Mouse (Mus musculus): ENCODE measurements around the gene Tinf2. TPM values are rescaled to one million over a fixed set of nuclear protein-coding genes. Genes with fewer than 3 reads are reported as not detected.

Gene Tinf2
- total RNA-seq, 2 experiments from 2014 or later: 15.2 to 16.2 TPM

DNA sequence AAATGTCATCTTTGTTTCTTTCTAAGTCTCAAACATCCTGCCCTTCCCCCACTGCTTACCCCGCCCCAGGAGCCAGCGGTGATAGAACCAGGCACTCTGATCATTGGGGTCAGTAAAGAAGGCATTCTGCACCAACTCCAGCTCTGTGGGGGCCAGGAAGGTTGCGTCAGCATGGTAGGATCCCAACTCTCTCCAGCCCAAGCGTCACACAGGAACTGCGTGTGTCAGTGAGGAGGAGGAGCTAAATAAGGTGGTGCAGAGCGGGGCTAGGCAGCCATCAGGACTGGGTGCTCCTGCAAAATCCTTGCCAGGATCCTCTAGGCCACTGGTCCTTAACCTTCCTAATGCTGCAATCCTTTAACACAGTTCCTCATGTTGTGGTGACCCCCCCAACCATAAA is 38.1 kb upstream of the Tinf2 start:
- DNase-seq (ENCODE audit: low spot score in 2 of 2): no peak
- no peak overlapping the region for H3K27ac ChIP-seq

DNA sequence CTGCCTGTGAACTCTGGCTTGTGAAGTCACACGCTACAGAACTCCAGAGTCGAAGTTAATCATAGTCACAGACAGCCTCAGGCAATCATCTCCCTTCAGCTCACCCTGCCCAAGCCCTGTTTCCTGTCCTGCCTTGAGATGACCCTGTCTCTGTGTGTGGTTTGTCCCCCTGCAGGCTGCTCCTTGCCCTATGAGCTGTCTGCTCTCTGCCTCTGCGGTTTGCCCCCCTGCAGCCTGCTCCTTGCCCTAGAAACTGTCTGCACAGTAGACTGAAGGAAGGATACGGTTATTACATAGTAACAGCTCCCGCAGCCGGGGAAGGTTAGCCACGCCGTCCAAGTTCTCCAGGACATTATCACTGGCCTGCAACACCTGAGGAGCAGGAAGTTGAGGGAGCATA is 35.3 kb upstream of the Tinf2 start:
- Histone ChIP-seq H3K27ac (no peak overlapping the region), H3K4me3 (no peak overlapping the region)
- no peak for DNase-seq (ENCODE audit: low spot score in 2 of 2)
- no peak for TF ChIP-seq CTCF (conservative IDR thresholded peaks at IDR 0.05)

More for the DNA sequence above, 38.1 kb upstream of the Tinf2 start:
- H3K4me3 ChIP-seq: no peak overlapping the region
- TF ChIP-seq CTCF (conservative IDR thresholded peaks at IDR 0.05): no peak

DNA sequence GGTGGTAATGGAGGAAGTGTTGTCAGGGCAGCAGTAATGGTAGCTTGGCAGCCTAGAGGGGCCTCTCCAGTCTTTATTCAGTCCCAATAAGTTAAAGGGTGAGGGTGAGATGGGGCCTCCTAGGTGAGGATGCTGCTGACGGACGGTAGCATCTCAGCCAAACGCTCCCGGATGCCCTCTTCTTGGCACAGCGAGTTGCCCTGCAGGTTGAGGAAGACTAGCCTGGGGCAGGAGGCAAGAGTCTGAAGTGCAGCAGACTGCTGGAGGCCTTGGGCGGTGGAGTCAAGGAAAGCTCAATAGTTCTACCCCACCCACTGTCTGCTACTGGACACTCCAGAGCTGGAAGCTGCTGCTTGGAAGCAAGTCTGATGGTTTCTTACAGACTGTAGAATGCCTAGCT is 34.7 kb upstream of the Tinf2 start:
- DNase-seq (ENCODE audit: low spot score in 2 of 2): no peak
- Histone ChIP-seq H3K27ac (no peak overlapping the region), H3K4me3 (no peak overlapping the region)
- no peak for TF ChIP-seq CTCF (conservative IDR thresholded peaks at IDR 0.05)

DNA sequence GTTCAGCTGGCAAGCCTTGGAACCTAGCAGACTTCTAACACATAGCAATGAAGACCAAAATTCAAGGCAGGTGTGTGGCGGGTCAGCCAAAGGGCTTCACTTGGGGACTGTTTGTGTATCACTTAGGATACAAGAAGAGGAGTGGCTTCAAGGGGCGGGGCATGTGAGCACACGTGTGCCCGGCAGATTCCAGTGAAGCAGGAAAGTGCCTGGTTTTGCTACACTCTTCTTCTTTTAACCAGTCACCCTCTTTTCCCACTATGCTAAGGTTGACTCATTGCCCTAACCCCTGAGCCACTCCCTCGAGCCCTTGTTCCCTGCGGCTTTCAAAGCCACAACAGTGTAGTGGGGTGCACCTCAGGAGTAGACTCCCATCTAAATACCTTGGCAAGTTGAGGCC is 33.3 kb upstream of the Tinf2 start:
- no peak for TF ChIP-seq CTCF (conservative IDR thresholded peaks at IDR 0.05)
- no peak overlapping the region for H3K4me3 ChIP-seq
- H3K27ac ChIP-seq: no peak overlapping the region
- no peak for DNase-seq (ENCODE audit: low spot score in 2 of 2)

DNA sequence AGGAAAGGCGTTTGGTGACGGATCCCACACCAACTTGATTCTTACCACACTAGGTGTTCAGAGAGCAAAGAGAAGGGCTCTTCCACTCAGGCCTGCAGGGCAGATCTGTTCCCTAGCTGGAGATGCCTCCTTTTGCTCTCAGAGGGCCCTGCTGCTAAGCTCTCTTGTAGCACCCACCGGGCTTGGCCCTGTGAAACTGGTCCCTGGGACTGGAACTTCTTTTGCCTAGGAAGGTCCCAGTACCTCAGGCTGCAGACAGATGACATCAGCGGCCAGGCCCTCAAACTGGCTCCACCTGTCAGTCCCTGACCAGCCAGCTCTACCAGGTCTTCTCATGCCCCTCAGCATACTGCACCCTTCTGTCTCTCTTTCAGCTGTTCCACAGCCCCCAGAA is 32.1 kb upstream of the Tinf2 start, which contains the start of gene Tgm1:
Gene Tgm1, minus strand, starts transcription at position 198 of the 394 bp plus-strand sequence.
- TF ChIP-seq CTCF (conservative IDR thresholded peaks at IDR 0.05): no peak
- DNase-seq (ENCODE audit: low spot score in 2 of 2): no peak
- no peak within 1 kb of the TSS for H3K4me3 ChIP-seq
- no peak within 1 kb of the TSS for H3K27ac ChIP-seq

DNA sequence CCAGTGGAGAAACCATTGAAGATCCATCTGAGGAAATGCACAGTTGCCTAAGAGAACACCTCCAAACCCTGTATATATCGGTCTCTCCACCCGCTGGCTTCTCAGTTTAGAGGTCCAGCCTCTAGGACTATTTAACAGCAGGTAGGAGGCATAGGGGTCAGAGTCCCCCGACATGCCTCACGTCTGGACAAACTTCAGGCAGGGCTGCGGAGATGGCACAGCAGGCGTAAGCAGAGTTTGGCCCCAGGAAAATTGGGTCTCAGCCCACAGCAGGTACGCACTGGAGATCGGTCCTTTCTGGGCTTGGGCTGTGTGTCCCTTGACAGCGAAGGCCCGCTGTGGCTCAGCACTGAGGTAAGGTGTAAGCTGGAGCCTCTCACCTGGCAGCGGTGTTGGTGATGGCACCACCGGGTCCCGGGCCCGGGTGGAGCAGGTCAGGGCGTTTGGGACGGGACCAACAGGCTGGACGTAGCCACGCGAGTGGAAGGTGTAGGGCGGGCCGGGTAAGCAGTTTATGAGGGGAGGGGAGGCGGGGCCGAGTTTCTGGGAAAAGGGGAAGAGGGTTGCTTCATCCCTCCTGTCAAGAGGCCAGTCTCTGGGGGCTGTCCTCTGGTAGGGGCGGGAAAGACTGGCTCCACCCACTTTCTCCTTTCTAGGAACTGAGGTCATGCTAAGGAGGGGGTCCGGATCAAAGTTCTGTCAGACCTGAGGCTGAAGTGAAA is 31.5 kb upstream of the Tinf2 start:
- Histone ChIP-seq H3K27ac (no peak overlapping the region), H3K4me3 (no peak overlapping the region)
- no peak for TF ChIP-seq CTCF (conservative IDR thresholded peaks at IDR 0.05)
- no peak for DNase-seq (ENCODE audit: low spot score in 2 of 2)

DNA sequence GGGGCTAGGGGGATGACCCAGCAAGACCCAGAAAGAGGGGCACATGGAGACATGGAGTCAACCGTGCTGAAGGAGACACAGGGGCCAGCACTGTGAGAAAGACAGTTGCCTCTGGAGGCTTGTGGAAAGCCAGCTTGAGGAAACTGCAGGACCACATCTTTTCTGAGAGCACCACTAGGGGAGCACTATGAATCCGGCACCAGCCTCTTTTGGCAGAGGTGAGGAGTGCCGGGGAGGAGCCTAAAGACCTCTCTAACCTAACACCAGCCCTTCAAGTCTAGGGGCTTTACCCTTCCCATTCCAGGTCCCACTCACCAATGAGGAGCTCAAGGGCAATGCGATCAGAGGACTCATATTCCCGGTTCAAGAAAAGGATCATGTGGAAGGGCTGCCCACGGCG is 30.2 kb upstream of the Tinf2 start:
- DNase-seq (ENCODE audit: low spot score in 2 of 2): no peak
- H3K27ac ChIP-seq: no peak overlapping the region
- TF ChIP-seq CTCF (conservative IDR thresholded peaks at IDR 0.05): peak; percentile 37
- no peak overlapping the region for H3K4me3 ChIP-seq

DNA sequence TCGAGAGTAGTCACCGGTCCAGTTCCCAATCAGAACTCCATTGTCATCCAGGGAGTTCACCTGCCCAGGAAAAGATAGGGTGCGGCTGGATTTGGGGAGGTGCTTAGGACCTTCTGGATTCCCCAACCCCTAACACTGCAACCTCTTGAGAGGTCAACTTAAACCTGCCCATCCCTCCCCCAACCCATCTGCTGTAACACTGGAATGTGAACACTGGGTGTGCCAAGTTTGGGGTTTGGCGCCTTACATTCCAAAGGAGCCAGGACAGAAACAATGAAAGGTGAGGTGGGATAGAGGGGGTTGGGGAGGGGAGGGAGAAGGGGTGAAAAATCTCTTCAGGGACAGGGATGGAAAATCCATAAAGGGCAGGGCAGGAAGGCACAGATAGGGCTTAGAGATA is 27.9 kb upstream of the Tinf2 start:
- H3K4me3 ChIP-seq: no peak overlapping the region
- no peak for TF ChIP-seq CTCF (conservative IDR thresholded peaks at IDR 0.05)
- no peak for DNase-seq (ENCODE audit: low spot score in 2 of 2)
- no peak overlapping the region for H3K27ac ChIP-seq

DNA sequence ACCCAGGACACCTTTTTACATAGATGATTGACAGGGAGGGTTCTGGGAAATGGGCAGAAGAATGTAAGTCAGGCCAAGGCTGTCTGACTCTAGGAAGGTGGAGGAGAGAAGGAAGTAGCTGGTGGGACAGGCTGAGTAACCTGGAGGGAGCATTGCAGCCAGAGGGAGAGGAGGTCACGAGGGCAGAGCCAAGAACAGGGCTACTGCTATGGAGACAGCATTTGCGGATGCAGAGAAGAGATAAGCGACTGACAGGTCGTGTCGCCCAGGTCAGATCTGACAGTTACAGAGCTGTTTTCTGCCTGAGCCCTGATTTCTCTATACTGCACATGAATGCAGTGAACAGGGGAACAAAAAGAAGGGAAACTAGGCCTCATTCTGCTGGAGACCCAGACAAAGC is 25.8 kb upstream of the Tinf2 start:
- no peak overlapping the region for H3K4me3 ChIP-seq
- no peak for DNase-seq (ENCODE audit: low spot score in 2 of 2)
- no peak for TF ChIP-seq CTCF (conservative IDR thresholded peaks at IDR 0.05)
- H3K27ac ChIP-seq: no peak overlapping the region

DNA sequence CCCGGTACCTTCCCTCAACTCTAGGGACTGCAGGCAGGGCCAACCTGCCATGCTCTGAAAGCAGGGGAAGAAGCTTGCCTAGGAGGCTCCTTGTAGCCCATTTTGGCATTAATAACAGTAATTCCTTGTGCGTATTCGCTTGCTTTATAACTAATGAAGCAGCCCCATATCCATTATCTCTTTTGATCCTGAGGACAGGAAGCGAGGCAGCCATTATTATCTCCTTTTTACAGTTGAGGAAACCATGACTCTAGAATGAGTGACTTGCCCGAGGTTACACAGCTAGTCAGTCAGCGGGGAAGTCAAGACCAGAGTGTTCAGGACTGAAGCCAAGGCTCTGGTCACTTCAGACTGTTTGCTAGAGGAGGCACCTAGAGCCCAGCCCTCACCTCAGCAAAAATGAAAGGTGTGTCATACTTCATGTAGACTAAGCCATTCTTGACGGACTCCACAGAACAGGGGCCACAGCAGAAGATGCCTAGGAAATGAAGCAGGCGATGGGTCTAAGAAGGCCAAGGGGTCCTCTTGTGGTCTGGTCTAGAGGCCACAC is 24.5 kb upstream of the Tinf2 start:
- DNase-seq (ENCODE audit: low spot score in 2 of 2): no peak
- TF ChIP-seq CTCF (conservative IDR thresholded peaks at IDR 0.05): no peak
- Histone ChIP-seq H3K27ac (no peak overlapping the region), H3K4me3 (no peak overlapping the region)

DNA sequence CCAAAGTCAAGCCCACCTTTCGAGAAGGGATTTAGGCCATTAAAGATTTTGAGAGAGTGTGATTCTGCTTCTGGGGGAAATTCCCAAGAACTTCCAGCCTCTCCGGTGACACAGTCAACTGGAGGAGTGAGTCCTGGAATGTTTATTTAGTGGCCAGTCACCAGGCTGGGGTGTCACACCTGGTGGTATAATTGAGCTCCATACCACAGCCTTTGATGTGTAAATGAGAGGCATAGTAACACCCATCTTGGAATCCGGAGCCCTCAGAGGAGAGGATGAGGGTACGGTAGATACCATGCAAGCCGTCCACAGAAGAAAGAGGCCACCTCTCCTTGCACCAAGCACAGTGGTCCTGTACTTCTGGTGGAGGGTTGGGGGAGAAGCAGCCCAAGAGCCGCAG is 21.1 kb upstream of the Tinf2 start:
- no peak for TF ChIP-seq CTCF (conservative IDR thresholded peaks at IDR 0.05)
- no peak for DNase-seq (ENCODE audit: low spot score in 2 of 2)
- Histone ChIP-seq H3K27ac (no peak overlapping the region), H3K4me3 (no peak overlapping the region)

DNA sequence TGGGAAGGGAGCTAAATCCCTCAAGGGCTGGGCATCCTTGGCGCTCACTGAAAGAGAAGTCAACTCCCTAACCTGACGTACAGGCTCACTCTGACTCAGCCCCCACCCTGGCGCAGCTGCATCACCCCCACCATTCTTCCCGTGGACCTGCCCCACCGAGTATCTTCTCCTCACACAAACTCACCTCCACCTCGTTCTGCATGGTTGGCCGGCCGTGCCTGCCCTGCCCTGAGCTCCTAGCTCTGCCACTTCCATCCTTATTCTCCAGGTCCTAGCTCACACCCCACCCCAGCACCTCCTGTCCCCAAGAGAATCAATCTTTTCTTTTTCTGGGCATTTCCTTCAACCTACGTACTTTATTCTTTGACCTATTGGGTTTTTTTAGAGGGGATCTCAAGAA is 19.5 kb upstream of the Tinf2 start:
- no peak for TF ChIP-seq CTCF (conservative IDR thresholded peaks at IDR 0.05)
- Histone ChIP-seq H3K4me3 (no peak overlapping the region), H3K27ac (no peak overlapping the region)
- DNase-seq (ENCODE audit: low spot score in 2 of 2): no peak

DNA sequence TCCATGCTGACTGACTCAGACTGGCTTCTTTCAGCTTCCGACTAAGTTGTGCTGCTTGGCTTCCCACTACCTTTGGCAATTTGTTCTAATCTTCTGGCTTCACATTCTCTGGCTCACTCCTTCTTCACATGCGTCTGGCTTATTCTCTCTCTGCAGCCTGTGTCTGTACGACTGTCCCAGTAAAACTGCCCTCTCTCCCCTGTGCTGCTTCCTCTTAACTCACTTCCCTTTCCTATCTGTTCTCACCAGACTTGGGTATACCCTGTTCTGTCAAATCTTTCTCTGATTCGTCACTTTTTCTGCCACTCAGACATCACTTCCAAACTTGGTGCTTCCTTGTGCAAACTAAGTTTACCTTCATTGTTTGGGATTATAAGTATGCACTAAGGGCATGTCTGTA is 15.6 kb upstream of the Tinf2 start:
- DNase-seq (ENCODE audit: low spot score in 2 of 2): no peak
- TF ChIP-seq CTCF (conservative IDR thresholded peaks at IDR 0.05): no peak
- Histone ChIP-seq H3K4me3 (no peak overlapping the region), H3K27ac (no peak overlapping the region)

DNA sequence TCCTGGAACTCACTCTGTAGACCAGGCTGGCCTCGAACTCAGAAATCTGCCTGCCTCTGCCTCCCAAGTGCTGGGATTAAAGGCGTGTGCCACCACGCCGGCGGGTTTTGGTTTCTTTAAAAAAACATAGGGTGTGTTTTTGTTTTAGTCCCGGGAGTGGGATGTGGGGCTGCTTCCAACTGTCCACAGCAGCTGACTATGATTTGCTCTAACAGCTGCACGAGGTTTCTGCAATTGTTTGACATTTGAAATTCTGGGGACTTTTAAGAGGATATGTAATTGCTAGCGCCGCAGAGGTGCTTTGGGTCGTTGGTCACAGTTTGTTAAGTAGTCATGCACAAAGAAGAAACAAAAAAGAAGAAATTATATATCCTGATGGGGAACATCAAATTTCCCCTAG is 7.8 kb upstream of the Tinf2 start:
- no peak for TF ChIP-seq CTCF (conservative IDR thresholded peaks at IDR 0.05)
- DNase-seq (ENCODE audit: low spot score in 2 of 2): no peak
- no peak overlapping the region for H3K27ac ChIP-seq
- H3K4me3 ChIP-seq: no peak overlapping the region

Data from layer of hippocampus, adult 2 months (tissue).